Mouse (Mus musculus) MEL (cell line): ENCODE measurements around the gene Agr2.

Experiments used
- BHLHE40 ChIP-seq: IDR thresholded peaks from 2 replicates; pipeline ENCODE4 v1.6.1; 2012; ENCODE audit warnings: low read depth, mild to moderate bottlenecking, inconsistent platforms, low read length, improper control_type of control experiment, borderline replicate concordance
- CHD1 ChIP-seq: IDR thresholded peaks from 2 replicates; pipeline ENCODE4 v1.6.1; 2012; ENCODE audit warnings: low read depth, mild to moderate bottlenecking, inconsistent platforms, low read length, improper control_type of control experiment
- CTCF ChIP-seq, 3 experiments: IDR thresholded peaks in 2 of 3; conservative IDR thresholded peaks in 1 of 3; 2 replicates each; pipeline ENCODE4 v1.5.1; 2011 to 2012; ENCODE audit warnings: low read length in 3 of 3, low read depth in 2 of 3, mild to moderate bottlenecking in 2 of 3, improper control_type of control experiment in 1 of 3, inconsistent platforms in 1 of 3, mixed read lengths in 1 of 3, moderate library complexity in 1 of 3; ENCODE audit not compliant: control insufficient read depth in 1 of 3, insufficient read depth in 1 of 3, poor library complexity in 1 of 3, severe bottlenecking in 1 of 3
- E2F4 ChIP-seq: IDR thresholded peaks from 2 replicates; pipeline ENCODE4 v1.6.1; 2011; ENCODE audit warnings: low read depth, low read length, improper control_type of control experiment, borderline replicate concordance
- EP300 ChIP-seq, 2 experiments: IDR thresholded peaks; 2 replicates each; pipeline ENCODE4 v1.6.1; 2011; ENCODE audit warnings: improper control_type of control experiment in 2 of 2, low read length in 2 of 2, low read depth in 1 of 2, mild to moderate bottlenecking in 1 of 2
- HCFC1 ChIP-seq: IDR thresholded peaks from 2 replicates; pipeline ENCODE4 v1.6.1; 2012; ENCODE audit warnings: low read depth, mild to moderate bottlenecking, inconsistent platforms, low read length, improper control_type of control experiment, moderate library complexity
- MAFK ChIP-seq: IDR thresholded peaks from 2 replicates; pipeline ENCODE4 v1.6.1; 2011; ENCODE audit warnings: low read depth, mild to moderate bottlenecking, low read length, improper control_type of control experiment, borderline replicate concordance
- MXI1 ChIP-seq: IDR thresholded peaks from 2 replicates; pipeline ENCODE4 v1.6.1; 2011; ENCODE audit warnings: mild to moderate bottlenecking, low read depth, low read length, improper control_type of control experiment
- POLR2A ChIP-seq, 2 experiments: IDR thresholded peaks; 2 replicates each; pipeline ENCODE4 v1.6.1; 2011 to 2012; ENCODE audit warnings: low read length in 2 of 2, mild to moderate bottlenecking in 2 of 2, control low read depth in 1 of 2, improper control_type of control experiment in 1 of 2, low read depth in 1 of 2, moderate library complexity in 1 of 2; ENCODE audit not compliant: control insufficient read depth in 1 of 2, insufficient read depth in 1 of 2, poor library complexity in 1 of 2
- SMC3 ChIP-seq: IDR thresholded peaks from 2 replicates; pipeline ENCODE4 v1.6.1; 2011; ENCODE audit warnings: low read depth, low read length, improper control_type of control experiment
- TAL1 ChIP-seq: IDR thresholded peaks from 2 replicates; pipeline ENCODE4 v1.6.1; 2012; ENCODE audit warnings: mild to moderate bottlenecking, inconsistent platforms, low read length, moderate library complexity, mixed read lengths
- ZKSCAN1 ChIP-seq: IDR thresholded peaks from 2 replicates; pipeline ENCODE4 v1.6.1; 2012; ENCODE audit warnings: low read depth, mild to moderate bottlenecking, inconsistent platforms, low read length, improper control_type of control experiment, moderate library complexity

DNA sequence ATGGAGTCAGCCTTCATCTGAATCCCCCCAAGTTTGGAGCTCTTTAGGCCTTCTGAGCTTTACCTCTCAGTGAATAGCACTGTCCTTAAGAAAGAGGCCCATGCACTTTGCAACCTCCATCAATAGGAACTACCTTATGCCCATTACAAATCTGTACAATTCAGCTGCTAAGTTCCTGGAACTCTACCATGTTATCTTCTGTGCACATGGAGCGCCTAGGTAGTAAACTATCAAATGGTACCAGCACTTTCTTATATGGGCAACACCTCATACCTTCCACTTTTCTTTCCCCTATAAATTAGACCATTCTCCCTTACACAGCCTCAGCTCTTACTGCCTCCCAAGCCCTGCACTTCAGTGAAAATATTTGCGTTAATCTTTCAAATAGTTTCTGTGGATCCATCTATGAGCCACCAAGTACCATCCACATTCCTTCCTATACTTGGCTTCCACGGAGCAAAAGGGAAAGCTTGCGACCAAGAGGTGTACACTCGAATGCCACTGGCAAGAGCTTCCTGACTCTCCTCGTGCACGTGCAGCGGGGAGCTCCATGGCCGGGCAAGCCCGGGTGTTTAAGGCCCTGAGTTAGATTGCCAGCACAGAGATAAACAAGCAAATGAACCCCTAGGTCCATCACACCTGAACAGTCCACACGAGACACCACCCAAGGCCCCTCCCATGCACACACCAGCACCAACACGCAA, 38.1 kb downstream of the Agr2 start:
- no peak for TF ChIP-seq HCFC1
- no peak for TF ChIP-seq POLR2A (IDR thresholded peaks at IDR 0.05; ENCODE audit: control insufficient read depth in 1 of 2, insufficient read depth in 1 of 2, low read depth in 1 of 2, low read length in 2 of 2, poor library complexity in 1 of 2)
- TF ChIP-seq CTCF (IDR thresholded peaks at IDR 0.05 in 2 of 3, conservative IDR thresholded peaks at IDR 0.05 in 1 of 3; ENCODE audit: control insufficient read depth in 1 of 3, insufficient read depth in 1 of 3, low read depth in 2 of 3, low read length in 3 of 3, poor library complexity in 1 of 3, severe bottlenecking in 1 of 3) = no peak
- TF ChIP-seq BHLHE40 = no peak
- TF ChIP-seq SMC3 = no peak
- no peak for TF ChIP-seq EP300 (IDR thresholded peaks at IDR 0.05; ENCODE audit: low read depth in 1 of 2, low read length in 2 of 2)
- TF ChIP-seq TAL1 = peak; percentile 27; the same call in 1 of the 2 replicates
- TF ChIP-seq E2F4 = no peak
- TF ChIP-seq ZKSCAN1 = no peak
- no peak for TF ChIP-seq MXI1
- TF ChIP-seq MAFK = no peak
- TF ChIP-seq CHD1 = no peak
